Mouse (Mus musculus): ENCODE data around the gene Tnxb.

DNA sequence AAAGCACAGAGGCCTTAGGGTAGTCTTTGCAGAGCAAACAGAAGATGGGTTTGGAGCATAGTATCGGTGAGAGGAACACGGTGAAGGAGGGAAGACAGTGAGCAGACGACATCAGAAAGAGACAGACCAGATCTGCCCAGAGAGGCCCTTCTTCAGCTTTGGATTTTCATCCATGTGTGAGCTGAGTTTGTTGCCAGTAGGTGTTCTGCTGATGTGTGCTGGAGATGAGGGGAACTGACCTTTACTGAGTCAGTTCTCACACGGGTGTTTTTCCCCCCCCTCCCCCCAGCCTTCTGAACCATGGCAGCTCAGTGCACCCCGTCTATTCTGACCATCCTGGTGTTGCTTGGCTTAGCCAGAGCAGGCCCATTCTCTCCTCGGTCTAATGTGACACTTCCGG is at the start of gene Tnxb:
- TF ChIP-seq CTCF (IDR thresholded peaks at IDR 0.05; ENCODE audit: extremely low read depth, insufficient read depth, insufficient read length, insufficient replicate concordance), result no peak
- TF ChIP-seq POLR2A (IDR thresholded peaks at IDR 0.05; ENCODE audit: low read depth, low read length), result no peak

Data from spleen, adult 2 months (tissue).